Mouse (Mus musculus): ENCODE results near the gene Ermard.

- TF ChIP-seq ZNF384 (IDR thresholded peaks at IDR 0.05; ENCODE audit: low read depth, low read length) (no peak), HCFC1 (IDR thresholded peaks at IDR 0.05; ENCODE audit: borderline replicate concordance, insufficient read depth, low read length) (no peak)
Observed at GRCm38 (mm10) chr17:15055925-15056324, 14.9 kb downstream of the Ermard start.
